Mouse (Mus musculus) bone marrow, adult 2 months (tissue): ENCODE data around the gene Dqx1.

Experiments used
- CTCF ChIP-seq: fragments of 200-500 bp; IDR thresholded peaks from 2 replicates; pipeline ENCODE4 v1.5.1; 2011; ENCODE audit warnings: low read length, control low read depth; ENCODE audit not compliant: control insufficient read depth, insufficient read depth
- POLR2A ChIP-seq: fragments of 200-500 bp; IDR thresholded peaks from 2 replicates; pipeline ENCODE4 v1.6.1; 2011; ENCODE audit warnings: low read depth, mild to moderate bottlenecking, control low read depth, low read length, borderline replicate concordance; ENCODE audit not compliant: control insufficient read depth

DNA sequence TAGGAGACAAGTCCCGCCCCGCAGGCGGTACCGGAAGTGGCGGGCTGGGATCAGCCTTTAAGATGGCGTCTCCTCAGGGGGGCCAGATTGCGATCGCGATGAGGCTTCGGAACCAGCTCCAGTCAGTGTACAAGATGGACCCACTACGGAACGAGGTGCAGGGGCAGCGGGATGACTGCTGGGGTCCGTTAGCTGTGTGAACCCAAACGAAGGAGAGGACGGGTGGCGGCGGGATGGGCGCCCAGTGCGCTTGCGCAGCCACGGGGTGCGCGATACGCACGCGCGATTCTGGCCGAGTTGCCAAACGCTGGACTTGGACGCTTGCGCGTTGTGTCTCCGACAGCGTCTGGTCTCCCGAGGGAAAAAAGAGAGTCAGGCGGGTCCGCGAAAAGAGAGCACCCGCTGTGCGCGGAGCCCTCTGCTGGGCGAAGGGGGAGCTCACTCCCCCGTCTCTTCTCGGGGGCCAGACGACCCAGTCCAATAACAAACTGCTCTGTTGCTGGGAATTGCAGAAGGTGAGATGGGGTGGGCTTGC lies 20.7 kb downstream of the Dqx1 start:
- TF ChIP-seq CTCF (peak; percentile 56), POLR2A (peak; percentile 54; the same call in 1 of the 2 replicates)
